ENCODE assay signal across 23 mouse cellular contexts in genomic region chr14:61536631-61537264, GRCm38 (mm10).
"Had no signal": no experiment of that assay in that cellular context is flagged by ENCODE, and none has a peak within 500 bp of the region (broad histone marks: within the 10 kb centered on the region; RNA-seq: fewer than 3 reads in every experiment).

No protein-coding gene starts in this region.

- DNase-seq: gastrocnemius, postnatal 14 days; gastrocnemius, postnatal 36 days; heart, postnatal 14 days; kidney, adult 11 months; kidney, adult 2 months; kidney, adult 9 months; kidney, postnatal 14 days; kidney, postnatal 36 days; layer of hippocampus, adult 9-11 months; layer of hippocampus, postnatal 36 days; left cerebral cortex, postnatal 4 days had no signal

- H3K4me3 ChIP-seq: heart, embryonic 13.5 days; heart, embryonic 15.5 days; hindbrain, embryonic 13.5 days; hindbrain, embryonic 15.5 days; kidney, embryonic 15.5 days; limb, embryonic 13.5 days; limb, embryonic 15.5 days; liver, embryonic 12.5 days had no signal

- ATAC-seq: hindbrain, postnatal 0 days; intestine, embryonic 16.5 days; liver, embryonic 12.5 days had no signal

- H3K27ac ChIP-seq: heart, embryonic 13.5 days; heart, embryonic 15.5 days; hindbrain, embryonic 13.5 days; hindbrain, embryonic 15.5 days; hindbrain, postnatal 0 days; kidney, embryonic 15.5 days; kidney, postnatal 0 days; limb, embryonic 13.5 days; limb, embryonic 15.5 days; liver, embryonic 12.5 days; liver, embryonic 14.5 days had no signal

- H3K27me3 ChIP-seq: heart, embryonic 13.5 days; heart, embryonic 15.5 days; hindbrain, embryonic 13.5 days; hindbrain, embryonic 15.5 days; kidney, embryonic 15.5 days; limb, embryonic 13.5 days; limb, embryonic 15.5 days; liver, embryonic 12.5 days had no signal

- H3K9ac ChIP-seq: heart, embryonic 13.5 days; heart, embryonic 15.5 days; hindbrain, embryonic 13.5 days; hindbrain, embryonic 15.5 days; kidney, embryonic 15.5 days; limb, embryonic 13.5 days; limb, embryonic 15.5 days; liver, embryonic 12.5 days; liver, embryonic 14.5 days had no signal

- H3K9me3 ChIP-seq: heart, embryonic 13.5 days; heart, embryonic 15.5 days; hindbrain, embryonic 13.5 days; hindbrain, embryonic 15.5 days; kidney, embryonic 15.5 days; limb, embryonic 13.5 days; limb, embryonic 15.5 days; liver, embryonic 12.5 days had no signal

- H3K4me1 ChIP-seq: heart, embryonic 13.5 days; heart, embryonic 15.5 days; hindbrain, embryonic 13.5 days; hindbrain, embryonic 15.5 days; kidney, embryonic 15.5 days; limb, embryonic 13.5 days; limb, embryonic 15.5 days; liver, embryonic 12.5 days had no signal
